Mouse (Mus musculus) forebrain, postnatal 0 days (tissue): ENCODE results near the gene Ucn3. TPM values are rescaled to one million over a fixed set of nuclear protein-coding genes. Genes with fewer than 3 reads are reported as not detected.

Experiments
- ATAC-seq: fragments of 200-750 bp; cut with Nextera tagmentation; 2 replicates; pipeline ENCODE4 v1.8.0; 2017; ENCODE audit warnings: mild to moderate bottlenecking, moderate library complexity
- DNase-seq: peaks from one replicate; pipeline ENCODE4 v3.0.0-alpha.2; 2015
- H3K27ac ChIP-seq: fragments of 300-500 bp; sonication (generic); 2 replicates; pipeline ENCODE4 v1.5.1; 2014; ENCODE audit warnings: low read depth, mild to moderate bottlenecking, antibody characterized with exemption, low read length, moderate library complexity, mixed read lengths
- H3K27me3 ChIP-seq: fragments of 300-500 bp; sonication (generic); 2 replicates; pipeline ENCODE4 v1.6.1; 2014; ENCODE audit warnings: mild to moderate bottlenecking, low read length, mixed read lengths; ENCODE audit not compliant: insufficient read depth
- H3K36me3 ChIP-seq: fragments of 300-500 bp; sonication (generic); 2 replicates; pipeline ENCODE4 v1.6.1; 2014; ENCODE audit warnings: mild to moderate bottlenecking, moderate library complexity; ENCODE audit not compliant: insufficient read depth
- H3K4me1 ChIP-seq: fragments of 300-500 bp; sonication (generic); 2 replicates; pipeline ENCODE4 v1.6.1; 2014; ENCODE audit warnings: antibody characterized with exemption; ENCODE audit not compliant: insufficient read depth
- H3K4me2 ChIP-seq: fragments of 300-500 bp; sonication (generic); 2 replicates; pipeline ENCODE4 v1.6.1; 2014; ENCODE audit warnings: low read depth, mild to moderate bottlenecking, moderate library complexity
- H3K4me3 ChIP-seq: fragments of 300-500 bp; sonication (generic); 2 replicates; pipeline ENCODE4 v1.5.1; 2014; ENCODE audit warnings: low read depth, low read length, mixed read lengths
- H3K9ac ChIP-seq: fragments of 300-500 bp; sonication (generic); 2 replicates; pipeline ENCODE4 v1.6.1; 2014; ENCODE audit warnings: mild to moderate bottlenecking
- H3K9me3 ChIP-seq: fragments of 300-500 bp; sonication (generic); 2 replicates; pipeline ENCODE4 v1.6.1; 2016; ENCODE audit warnings: low read length
- CTCF ChIP-seq: sonication (generic); IDR thresholded peaks from 2 replicates; pipeline ENCODE4 v1.5.1; 2016; ENCODE audit warnings: antibody characterized with exemption, control low read depth, low read depth
- WGBS: fragments of 180-500 bp; shearing (Covaris S2); extraction: QIAGEN DNeasy Blood & Tissue Kit; methylation state at CpG from one replicate; pipeline ENCODE4 v1.1.7; 2014; 5-methylcytosine and 5-hydroxymethylcytosine counted together
- polyA plus RNA-seq: library from polyadenylated mRNA; unstranded; fragments of >200 nt; fragmentation: Nextera tagmentation; extraction: Ambion mirVana; gene quantifications from 2 replicates; pipeline ENCODE4 v1.2.1, GENCODE M21; 2015
- total RNA-seq: library from RNA; depleted of rRNA; stranded (reverse); fragments of >200 nt; gene quantifications from 2 replicates; pipeline ENCODE4 v1.2.3, GENCODE M21; 2014

Gene Ucn3
- total and polyA plus RNA-seq, 2 experiments from 2014 or later: 0.57 to 0.77 TPM

- Histone ChIP-seq H3K4me2 (no peak overlapping the region), H3K27ac (no peak overlapping the region), H3K9me3 (no peaks in the 10 kb centered on the region), H3K4me3 (no peak overlapping the region), H3K9ac (no peak overlapping the region), H3K36me3 (no peaks in the 10 kb centered on the region), H3K4me1 (no peaks in the 10 kb centered on the region), H3K27me3 (no peaks in the 10 kb centered on the region)
- 94% methylated on average over 6 of the region's 6 CpGs for WGBS
- TF ChIP-seq CTCF: no peak
- no peak for DNase-seq
- no peak for ATAC-seq
Measured at GRCm38 (mm10) chr13:3926046-3926445, 19.1 kb downstream of the Ucn3 start.

GRCm38 (mm10) chr13:3925632-3926031 lies 19.5 kb downstream of the Ucn3 start:
- TF ChIP-seq CTCF: no peak
- ATAC-seq: no peak
- WGBS: 87% methylated on average over 6 of the region's 6 CpGs

GRCm38 (mm10) chr13:3924483-3924882 lies 20.7 kb downstream of the Ucn3 start:
- Histone ChIP-seq H3K36me3 (no peaks in the 10 kb centered on the region), H3K27ac (no peak overlapping the region), H3K4me2 (no peak overlapping the region), H3K9me3 (no peaks in the 10 kb centered on the region), H3K9ac (no peak overlapping the region), H3K4me3 (no peak overlapping the region), H3K4me1 (no peaks in the 10 kb centered on the region), H3K27me3 (no peaks in the 10 kb centered on the region)
- DNase-seq: no peak
- no peak for TF ChIP-seq CTCF
- 93% methylated on average over 5 of the region's 5 CpGs for WGBS
- no peak for ATAC-seq

More at GRCm38 (mm10) chr13:3925632-3926031, 19.5 kb downstream of the Ucn3 start:
- DNase-seq: no peak
- H3K27me3 ChIP-seq: no peaks in the 10 kb centered on the region
- no peak overlapping the region for H3K27ac ChIP-seq
- no peak overlapping the region for H3K4me2 ChIP-seq
- no peaks in the 10 kb centered on the region for H3K36me3 ChIP-seq
- no peak overlapping the region for H3K4me3 ChIP-seq
- H3K9me3 ChIP-seq: no peaks in the 10 kb centered on the region
- H3K9ac ChIP-seq: no peak overlapping the region
- no peaks in the 10 kb centered on the region for H3K4me1 ChIP-seq

- ATAC-seq (peak; percentile 100), DNase-seq (peak; percentile 94)
- H3K4me3 ChIP-seq: peak within 1 kb of the TSS; percentile 82
- H3K4me1 ChIP-seq: 0 out of 2 replicates have a peak, but pooled peaks cover 3% of the 10 kb centered on the region
- peak within 1 kb of the TSS; percentile 84 for H3K4me2 ChIP-seq
- peak within 1 kb of the TSS; percentile 66; the same call in 1 of the 2 replicates for H3K27ac ChIP-seq
- no peaks in the 10 kb centered on the region for H3K36me3 ChIP-seq
- no peak for TF ChIP-seq CTCF
- H3K27me3 ChIP-seq: no peaks in the 10 kb centered on the region
- peak within 1 kb of the TSS; percentile 71 for H3K9ac ChIP-seq
- WGBS: under 1% methylated on average over 52 of the region's 52 CpGs
- H3K9me3 ChIP-seq: no peaks in the 10 kb centered on the region
Measured at GRCm38 (mm10) chr13:3917571-3918311, 27.4 kb downstream of the Ucn3 start, which contains the start of the genes Net1 and Tubal3. Gene Net1 (minus strand): TSS chr13:3918220. Gene Tubal3 (plus strand): TSS chr13:3918274.

GRCm38 (mm10) chr13:3913504-3913903 lies 31.6 kb downstream of the Ucn3 start:
- 83% methylated on average over 4 of the region's 4 CpGs for WGBS
- H3K9me3 ChIP-seq: no peaks in the 10 kb centered on the region
- H3K9ac ChIP-seq: no peak overlapping the region
- H3K27me3 ChIP-seq: no peaks in the 10 kb centered on the region
- H3K36me3 ChIP-seq: no peaks in the 10 kb centered on the region
- DNase-seq (no peak), ATAC-seq (no peak)
- no peak overlapping the region for H3K27ac ChIP-seq
- no peak for TF ChIP-seq CTCF
- no peak overlapping the region for H3K4me3 ChIP-seq
- H3K4me1 ChIP-seq: 0 out of 2 replicates have a peak, but pooled peaks cover 3% of the 10 kb centered on the region
- no peak overlapping the region for H3K4me2 ChIP-seq

- no peak for TF ChIP-seq CTCF
- Histone ChIP-seq H3K4me2 (no peak overlapping the region), H3K9me3 (no peaks in the 10 kb centered on the region), H3K4me3 (no peak overlapping the region), H3K9ac (no peak overlapping the region), H3K36me3 (no peaks in the 10 kb centered on the region), H3K27me3 (no peaks in the 10 kb centered on the region), H3K27ac (no peak overlapping the region), H3K4me1 (no peaks in the 10 kb centered on the region)
- ATAC-seq (no peak), DNase-seq (no peak)
- 86% methylated on average over 5 of the region's 5 CpGs for WGBS
Measured at GRCm38 (mm10) chr13:3910356-3910755, 34.8 kb downstream of the Ucn3 start.

GRCm38 (mm10) chr13:3908262-3908661 lies 36.9 kb downstream of the Ucn3 start:
- no peak for TF ChIP-seq CTCF
- DNase-seq: no peak
- no peaks in the 10 kb centered on the region for H3K4me1 ChIP-seq
- WGBS: 89% methylated on average over 4 of the region's 4 CpGs
- no peaks in the 10 kb centered on the region for H3K36me3 ChIP-seq
- no peaks in the 10 kb centered on the region for H3K9me3 ChIP-seq
- H3K4me2 ChIP-seq: no peak overlapping the region
- no peak overlapping the region for H3K27ac ChIP-seq
- H3K9ac ChIP-seq: no peak overlapping the region
- no peak overlapping the region for H3K4me3 ChIP-seq
- H3K27me3 ChIP-seq: no peaks in the 10 kb centered on the region
- no peak for ATAC-seq
